In genomic region chr2:33876529-33877290, GRCm38 (mm10) we compare ENCODE assay signal across 8 mouse cellular contexts. TPM values are rescaled to one million over a fixed set of nuclear protein-coding genes. Genes with fewer than 3 reads are reported as not detected.
DNase-seq lines count a peak whose midpoint lies in the region; ATAC-seq lines count a peak whose summit lies in the region.

No protein-coding gene starts in this region.

- DNase-seq in thymus, postnatal 4 days, result peak; percentile 53
- DNase-seq in thymus, postnatal 14 days, result no peak
- peak; percentile 94 for DNase-seq in forebrain, embryonic 14.5 days (ENCODE audit: low spot score)
- DNase-seq in heart, postnatal 10 days, result peak; percentile 34 to 56
- DNase-seq in kidney, postnatal 36 days, result peak; percentile 75 to 86
- no peak for DNase-seq in liver, embryonic 13.5 days
- peak; percentile 84 for DNase-seq in retina, embryonic 14.5 days (ENCODE audit: low spot score)
- DNase-seq in spleen, postnatal 36 days (ENCODE audit: low spot score in 2 of 2), result no peak

- peak overlapping the region; percentile 99 for H3K27ac ChIP-seq in forebrain, embryonic 14.5 days (ENCODE audit: low read depth, low read length)
- H3K27ac ChIP-seq in liver, embryonic 13.5 days, result peak overlapping the region; percentile 45

- peaks cover 33% of the 10 kb centered on the region for H3K4me1 ChIP-seq in forebrain, embryonic 14.5 days (ENCODE audit: control insufficient read depth, insufficient read depth, low read length)
- peaks cover 64% of the 10 kb centered on the region for H3K4me1 ChIP-seq in liver, embryonic 13.5 days (replicated peaks)

- peaks cover 27% of the 10 kb centered on the region for H3K36me3 ChIP-seq in forebrain, embryonic 14.5 days (ENCODE audit: control insufficient read depth, insufficient read depth, low read length)
- peaks cover 26% of the 10 kb centered on the region for H3K36me3 ChIP-seq in liver, embryonic 13.5 days

- peak; percentile 90 for ATAC-seq in forebrain, embryonic 14.5 days
- ATAC-seq in liver, embryonic 13.5 days (ENCODE audit: low read depth), result no peak

- H3K9me3 ChIP-seq in forebrain, embryonic 14.5 days (replicated peaks; ENCODE audit: control insufficient read depth, low read length), result no peaks in the 10 kb centered on the region
- H3K9me3 ChIP-seq in liver, embryonic 13.5 days (replicated peaks), result no peaks in the 10 kb centered on the region

- intact Hi-C loops in heart, postnatal 10 days (cut with DNase I), result no loop called here

- H3K27me3 ChIP-seq in forebrain, embryonic 14.5 days (replicated peaks; ENCODE audit: control insufficient read depth, insufficient read depth, low read length), result no peaks in the 10 kb centered on the region
- H3K27me3 ChIP-seq in liver, embryonic 13.5 days, result no peaks in the 10 kb centered on the region

- H3K9ac ChIP-seq in forebrain, embryonic 14.5 days (ENCODE audit: low read length), result peak overlapping the region; percentile 49
- 0 out of 2 replicates have a peak overlapping the region, but pooled peaks have one; percentile 13 for H3K9ac ChIP-seq in liver, embryonic 13.5 days

- no peak overlapping the region for H3K4me3 ChIP-seq in forebrain, embryonic 14.5 days (ENCODE audit: low read depth, low read length)
- no peak overlapping the region for H3K4me3 ChIP-seq in liver, embryonic 13.5 days (replicated peaks)

- 4% methylated on average over 25 of the region's 25 CpGs for WGBS in forebrain, embryonic 14.5 days
- WGBS in liver, embryonic 13.5 days (ENCODE audit: insufficient replicate concordance), result 60% methylated on average over 25 of the region's 25 CpGs

- H3K4me2 ChIP-seq in forebrain, embryonic 14.5 days (ENCODE audit: low read length), result peak overlapping the region; percentile 41
- peak overlapping the region; percentile 30; the same call in 1 of the 2 replicates for H3K4me2 ChIP-seq in liver, embryonic 13.5 days

RNA-seq across cellular contexts. Expression of gene Mvb12b, which starts 11.0 kb away (rescaled TPM):
- polyA plus RNA-seq in forebrain, embryonic 14.5 days (2014; fragmentation: Nextera tagmentation; extraction: Ambion mirVana), result 49.5 and 52.2 TPM in 2 replicates
- 10 to 100 TPM; 26.1 to 26.8 TPM for total RNA-seq in heart, postnatal 10 days (2021)
- polyA plus RNA-seq in liver, embryonic 13.5 days (2015; fragmentation: Nextera tagmentation; extraction: Ambion mirVana), result 11.8 and 14.5 TPM in 2 replicates

Comparison
In these comparisons a context has a peak if more than half of its experiments do, and no peak if none do; other contexts are left out.
1. DNase-seq: peak in thymus, postnatal 4 days (single experiment), forebrain, embryonic 14.5 days (single experiment), heart, postnatal 10 days (2 of 2), kidney, postnatal 36 days (2 of 2) and retina, embryonic 14.5 days (single experiment); none in thymus, postnatal 14 days (single experiment), liver, embryonic 13.5 days (single experiment) and spleen, postnatal 36 days (0 of 2).